Mouse (Mus musculus) forebrain, embryonic 13.5 days (tissue): Measurements from ENCODE around the gene Lbhd2. TPM values are rescaled to one million over a fixed set of nuclear protein-coding genes. Genes with fewer than 3 reads are reported as not detected.

Source experiments
- ATAC-seq: fragments of 200-750 bp; cut with Nextera tagmentation; 2 replicates; pipeline ENCODE4 v1.8.0; 2017
- H3K27ac ChIP-seq: fragments of 300-500 bp; sonication (generic); 2 replicates; pipeline ENCODE4 v1.5.1; 2015; ENCODE audit warnings: inconsistent platforms, mild to moderate bottlenecking, moderate library complexity
- H3K27me3 ChIP-seq: fragments of 300-500 bp; sonication (generic); 2 replicates; pipeline ENCODE4 v1.6.1; 2015; ENCODE audit warnings: mild to moderate bottlenecking, inconsistent platforms
- H3K36me3 ChIP-seq: fragments of 300-500 bp; sonication (generic); 2 replicates; pipeline ENCODE4 v1.6.1; 2015; ENCODE audit warnings: mild to moderate bottlenecking, inconsistent platforms; ENCODE audit not compliant: poor library complexity, severe bottlenecking
- H3K4me1 ChIP-seq: fragments of 300-500 bp; sonication (generic); 2 replicates; pipeline ENCODE4 v1.6.1; 2015; ENCODE audit warnings: inconsistent platforms
- H3K4me2 ChIP-seq: fragments of 300-500 bp; sonication (generic); 2 replicates; pipeline ENCODE4 v1.6.1; 2015; ENCODE audit warnings: inconsistent platforms, mild to moderate bottlenecking, moderate library complexity
- H3K4me3 ChIP-seq: fragments of 300-500 bp; sonication (generic); 2 replicates; pipeline ENCODE4 v1.5.1; 2015; ENCODE audit warnings: mild to moderate bottlenecking, inconsistent platforms
- H3K9ac ChIP-seq: fragments of 300-500 bp; sonication (generic); 2 replicates; pipeline ENCODE4 v1.6.1; 2015; ENCODE audit warnings: mild to moderate bottlenecking, inconsistent platforms
- H3K9me3 ChIP-seq: fragments of 300-500 bp; sonication (generic); replicated peaks from 2 replicates; pipeline ENCODE4 v1.6.1; 2016; ENCODE audit warnings: inconsistent platforms
- WGBS: fragments of 180-500 bp; shearing (Covaris S2); methylation state at CpG from one replicate; pipeline ENCODE4 v1.1.7; 2015; 5-methylcytosine and 5-hydroxymethylcytosine counted together
- polyA plus RNA-seq: library from polyadenylated mRNA; unstranded; fragments of >200 nt; fragmentation: Nextera tagmentation; extraction: Ambion mirVana; gene quantifications from 2 replicates; pipeline ENCODE4 v1.2.1, GENCODE M21; 2015

The Lbhd2 gene
- 0.35 and 1.0 TPM in 2 replicates for polyA plus RNA-seq

DNA sequence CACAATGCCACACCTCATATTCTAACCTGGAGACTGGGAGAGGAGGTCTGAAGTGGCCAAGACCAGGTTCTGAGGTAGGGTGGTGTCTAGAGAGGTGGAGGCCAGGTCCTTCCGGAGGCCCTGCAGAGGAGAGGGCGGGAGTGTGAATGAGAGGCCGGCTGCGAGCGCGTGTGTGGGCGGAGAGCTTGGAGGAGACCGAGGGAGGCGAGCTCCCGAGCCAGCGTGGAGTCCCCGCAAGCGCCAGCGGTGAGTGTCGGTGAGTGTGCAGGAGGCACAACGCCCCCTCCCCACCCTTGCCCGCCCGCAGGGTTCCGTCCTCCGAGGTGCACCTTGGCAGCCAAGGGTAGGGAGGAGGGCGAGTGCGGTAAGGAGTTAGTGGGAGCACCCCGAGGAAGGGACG lies at the start of gene Lbhd2:
TSS of gene Lbhd2 (plus strand) at position 188 of the 400 bp plus-strand sequence.
- no peak within 1 kb of the TSS for H3K9ac ChIP-seq
- peaks cover 38% of the 10 kb centered on the region for H3K27me3 ChIP-seq
- no peak for ATAC-seq
- H3K27ac ChIP-seq = no peak within 1 kb of the TSS
- WGBS = 6% methylated on average over 20 of the region's 24 CpGs
- H3K36me3 ChIP-seq = no peaks in the 10 kb centered on the region
- no peak within 1 kb of the TSS for H3K4me3 ChIP-seq
- H3K4me1 ChIP-seq = peaks cover 24% of the 10 kb centered on the region
- H3K9me3 ChIP-seq = no peaks in the 10 kb centered on the region
- peak within 1 kb of the TSS; percentile 44 for H3K4me2 ChIP-seq

DNA sequence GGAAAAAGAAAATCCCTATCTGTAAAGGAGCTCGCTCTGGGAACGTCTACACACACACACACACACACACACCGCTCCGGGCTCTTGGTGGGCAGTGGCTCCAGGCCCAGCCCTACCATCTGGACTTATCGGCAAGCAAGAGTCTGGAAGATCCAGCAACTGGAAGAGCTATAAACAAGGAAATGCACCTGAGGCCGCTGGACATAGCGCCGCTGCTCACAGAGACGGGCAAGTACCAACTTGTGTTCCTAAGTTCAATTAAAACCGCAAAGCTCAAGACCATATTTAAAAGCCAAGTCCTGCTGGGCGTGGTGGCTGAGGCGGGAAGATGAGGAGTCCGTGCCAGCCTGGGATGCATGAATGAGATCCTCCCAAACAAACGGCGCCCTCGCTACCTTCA lies 45.9 kb upstream of the Lbhd2 start:
- ATAC-seq = no peak
- no peak overlapping the region for H3K27ac ChIP-seq
- no peaks in the 10 kb centered on the region for H3K36me3 ChIP-seq
- H3K4me2 ChIP-seq = no peak overlapping the region
- H3K4me1 ChIP-seq = peaks cover 30% of the 10 kb centered on the region
- no peak overlapping the region for H3K4me3 ChIP-seq
- H3K9me3 ChIP-seq = no peaks in the 10 kb centered on the region
- no peak overlapping the region for H3K9ac ChIP-seq
- 85% methylated on average over 16 of the region's 16 CpGs for WGBS
- H3K27me3 ChIP-seq = no peaks in the 10 kb centered on the region

DNA sequence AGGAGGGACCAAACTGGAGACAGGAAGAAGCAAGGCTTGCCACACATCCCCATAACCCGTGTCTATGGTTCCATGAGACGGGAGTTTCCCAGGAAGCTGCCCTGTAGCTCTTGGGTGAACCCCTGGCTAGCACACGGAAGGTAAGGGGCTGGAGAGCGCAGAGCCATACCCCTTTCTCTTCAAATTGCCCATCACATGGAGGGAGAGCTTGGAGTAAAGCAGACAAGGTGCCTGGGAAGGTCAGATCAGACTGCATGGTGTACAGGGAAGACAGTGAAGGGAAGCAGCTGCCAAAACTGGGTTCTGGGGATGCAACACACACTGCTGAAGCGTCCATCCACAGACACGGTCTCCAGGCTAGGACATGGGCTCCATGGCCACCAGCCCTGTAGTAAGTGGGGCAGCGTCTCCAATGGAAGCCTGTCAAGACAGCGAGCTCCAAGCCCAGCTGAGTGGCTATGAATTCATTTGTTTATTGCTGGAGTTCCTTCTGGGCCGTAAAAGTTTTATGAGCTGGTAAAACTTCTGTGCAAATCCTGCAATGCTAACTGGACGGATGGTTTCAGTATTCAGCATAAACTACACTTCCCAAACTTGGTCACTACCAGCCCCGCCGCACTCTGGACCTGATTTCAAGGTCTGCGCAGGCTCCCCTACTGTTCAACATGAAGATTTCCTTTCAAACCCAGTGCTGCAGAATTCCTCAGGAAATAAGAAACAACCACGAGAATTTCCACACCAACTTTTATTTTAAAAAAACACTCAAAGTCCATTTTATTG lies 45.1 kb upstream of the Lbhd2 start:
- WGBS = 87% methylated on average over 14 of the region's 14 CpGs

DNA sequence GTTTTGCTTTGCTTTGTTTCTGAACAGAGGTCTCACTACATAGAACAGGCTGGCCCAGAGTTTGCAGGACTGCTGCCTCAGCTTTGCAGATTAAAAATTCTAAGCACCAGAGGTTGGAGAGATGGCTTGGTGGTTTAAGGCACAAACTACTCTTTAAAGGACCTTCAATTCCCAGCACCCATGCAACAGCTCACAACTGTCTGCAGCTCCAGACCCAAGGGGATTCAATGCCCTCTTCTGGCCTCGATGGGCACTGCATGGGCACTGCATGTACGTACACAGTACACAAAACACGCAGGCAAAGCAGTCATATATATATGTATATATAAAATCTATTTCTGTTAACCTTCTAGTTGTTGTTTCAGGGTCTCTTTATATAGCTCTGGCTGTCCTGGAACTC lies 42.4 kb upstream of the Lbhd2 start:
- Histone ChIP-seq H3K9me3 (no peaks in the 10 kb centered on the region), H3K4me2 (no peak overlapping the region), H3K4me1 (peaks cover 16% of the 10 kb centered on the region; the same call in 1 of the 2 replicates), H3K27me3 (no peaks in the 10 kb centered on the region), H3K4me3 (no peak overlapping the region), H3K27ac (no peak overlapping the region), H3K9ac (no peak overlapping the region), H3K36me3 (no peaks in the 10 kb centered on the region)
- WGBS = 92% methylated on average over 3 of the region's 3 CpGs
- no peak for ATAC-seq

More for the DNA sequence above, 45.1 kb upstream of the Lbhd2 start:
- Histone ChIP-seq H3K36me3 (no peaks in the 10 kb centered on the region), H3K27ac (peak overlapping the region; percentile 19; the same call in 1 of the 2 replicates), H3K27me3 (no peaks in the 10 kb centered on the region), H3K9me3 (no peaks in the 10 kb centered on the region), H3K4me2 (no peak overlapping the region), H3K4me3 (no peak overlapping the region), H3K9ac (no peak overlapping the region), H3K4me1 (peaks cover 22% of the 10 kb centered on the region)
- no peak for ATAC-seq

DNA sequence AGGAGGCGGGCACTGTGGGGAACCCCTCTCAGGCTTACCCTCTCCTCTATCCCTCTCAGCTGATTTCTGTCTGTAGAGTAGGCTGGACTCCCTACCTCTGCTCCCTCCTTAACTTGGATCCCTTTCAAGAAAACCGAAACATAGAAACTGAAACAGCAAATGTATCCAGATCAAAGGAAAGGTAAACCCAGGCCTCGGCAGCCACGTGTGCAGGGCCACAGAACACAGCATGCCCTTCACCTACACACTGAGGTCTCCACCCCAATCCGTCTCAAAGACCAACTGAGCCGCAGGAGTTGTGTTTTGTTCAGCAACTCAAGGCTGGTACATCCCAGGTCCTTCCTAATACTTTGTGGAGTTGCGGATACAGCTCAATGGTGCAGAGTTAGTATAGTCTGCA lies 39.5 kb upstream of the Lbhd2 start:
- no peak overlapping the region for H3K27ac ChIP-seq
- WGBS = 89% methylated on average over 7 of the region's 7 CpGs
- H3K9me3 ChIP-seq = no peaks in the 10 kb centered on the region
- no peaks in the 10 kb centered on the region for H3K36me3 ChIP-seq
- ATAC-seq = no peak
- H3K4me1 ChIP-seq = peaks cover 23% of the 10 kb centered on the region
- H3K27me3 ChIP-seq = no peaks in the 10 kb centered on the region
- no peak overlapping the region for H3K4me2 ChIP-seq
- no peak overlapping the region for H3K9ac ChIP-seq
- H3K4me3 ChIP-seq = no peak overlapping the region

DNA sequence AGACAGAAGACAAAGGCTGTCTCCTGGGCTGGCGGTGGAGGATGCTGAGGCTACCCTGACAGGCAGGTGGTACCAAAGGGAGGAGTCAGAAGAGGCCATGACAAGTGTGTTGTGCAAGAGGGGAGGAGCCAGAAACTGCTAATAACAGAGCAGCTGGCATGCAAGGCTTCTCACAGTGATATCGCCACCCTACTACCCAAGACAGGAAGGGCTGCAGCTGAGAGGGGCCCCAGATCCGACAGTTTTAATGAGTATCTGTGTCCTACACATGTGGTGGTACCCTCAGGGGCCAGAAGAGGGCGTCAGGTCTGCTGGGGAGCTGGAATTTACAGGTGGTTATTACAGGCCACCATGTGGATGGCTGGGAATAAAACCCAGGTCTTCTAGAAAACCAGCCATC lies 36.4 kb upstream of the Lbhd2 start:
- H3K4me3 ChIP-seq = no peak overlapping the region
- H3K4me1 ChIP-seq = peaks cover 36% of the 10 kb centered on the region
- H3K9ac ChIP-seq = no peak overlapping the region
- ATAC-seq = no peak
- WGBS = 55% methylated on average over 4 of the region's 4 CpGs
- no peak overlapping the region for H3K4me2 ChIP-seq
- no peak overlapping the region for H3K27ac ChIP-seq
- H3K27me3 ChIP-seq = no peaks in the 10 kb centered on the region
- H3K9me3 ChIP-seq = no peaks in the 10 kb centered on the region
- no peaks in the 10 kb centered on the region for H3K36me3 ChIP-seq

DNA sequence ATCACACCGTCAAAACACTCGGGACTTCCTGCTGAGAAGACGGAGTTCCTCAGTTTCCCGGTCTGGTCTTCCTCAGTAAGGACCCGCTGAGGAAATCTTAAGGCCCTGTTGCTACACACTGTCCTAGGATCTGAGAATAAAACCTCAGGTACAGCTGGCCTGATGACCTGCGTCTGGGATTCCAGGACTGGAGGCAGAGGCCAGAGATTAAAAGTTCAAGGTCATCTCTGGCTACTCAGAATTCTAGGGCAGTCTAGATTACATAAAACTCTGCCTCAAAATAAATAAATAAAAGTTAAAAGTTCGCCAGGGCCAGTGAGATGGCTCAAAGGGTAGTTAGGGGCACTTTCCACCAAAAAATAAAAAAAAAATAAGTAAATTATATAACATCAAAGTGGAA lies 34.7 kb upstream of the Lbhd2 start:
- Histone ChIP-seq H3K27ac (no peak overlapping the region), H3K36me3 (no peaks in the 10 kb centered on the region), H3K27me3 (no peaks in the 10 kb centered on the region), H3K4me1 (peaks cover 51% of the 10 kb centered on the region), H3K4me2 (no peak overlapping the region), H3K9ac (no peak overlapping the region), H3K4me3 (no peak overlapping the region), H3K9me3 (no peaks in the 10 kb centered on the region)
- ATAC-seq = no peak
- WGBS = 87% methylated on average over 7 of the region's 7 CpGs

DNA sequence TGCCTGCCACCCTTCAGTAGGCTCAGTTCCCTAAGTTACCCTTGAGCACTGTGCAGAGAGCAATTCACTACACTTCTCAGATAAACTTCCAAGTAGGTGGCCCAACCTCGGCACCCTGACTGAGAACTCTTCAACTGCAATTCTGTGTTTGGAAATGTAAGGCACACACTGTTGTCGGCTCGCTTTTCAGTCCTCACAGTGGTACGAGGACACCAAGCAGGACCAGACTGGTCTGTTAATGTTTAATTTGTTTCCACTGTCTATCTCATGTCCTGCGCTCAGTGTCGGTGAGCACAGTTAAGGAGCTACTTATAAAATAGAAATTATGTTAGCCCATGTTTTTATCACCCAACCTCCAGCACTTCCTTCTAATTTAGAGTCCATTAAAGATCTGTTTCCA lies 33.2 kb upstream of the Lbhd2 start:
- Histone ChIP-seq H3K4me1 (peaks cover 51% of the 10 kb centered on the region), H3K27ac (no peak overlapping the region), H3K9ac (no peak overlapping the region), H3K9me3 (no peaks in the 10 kb centered on the region), H3K27me3 (no peaks in the 10 kb centered on the region), H3K36me3 (no peaks in the 10 kb centered on the region), H3K4me2 (no peak overlapping the region), H3K4me3 (no peak overlapping the region)
- WGBS = 87% methylated on average over 6 of the region's 6 CpGs
- no peak for ATAC-seq

DNA sequence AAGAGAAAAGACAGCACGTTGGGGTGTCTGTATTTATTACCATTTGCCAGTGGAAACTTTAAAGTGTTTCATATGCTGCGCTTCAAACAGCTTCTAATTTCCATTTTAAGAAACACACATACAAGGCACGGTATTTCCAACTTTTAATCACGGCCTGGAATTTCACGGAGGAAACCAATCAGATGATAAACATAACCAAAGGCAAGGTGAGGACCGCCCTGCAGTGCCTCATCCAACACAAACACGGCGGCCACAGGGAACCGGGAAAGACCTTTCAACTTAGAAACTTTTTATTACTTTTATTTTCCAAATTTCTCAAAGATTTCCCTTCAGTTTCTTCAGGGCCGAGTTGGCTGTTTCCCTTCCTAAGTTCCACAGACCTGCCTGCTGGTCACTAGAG lies 31.9 kb upstream of the Lbhd2 start:
- Histone ChIP-seq H3K9me3 (no peaks in the 10 kb centered on the region), H3K36me3 (no peaks in the 10 kb centered on the region), H3K27ac (no peak overlapping the region), H3K4me3 (no peak overlapping the region), H3K4me1 (peaks cover 45% of the 10 kb centered on the region), H3K9ac (no peak overlapping the region), H3K4me2 (peak overlapping the region; percentile 87), H3K27me3 (no peaks in the 10 kb centered on the region)
- no peak for ATAC-seq
- 81% methylated on average over 10 of the region's 10 CpGs for WGBS

DNA sequence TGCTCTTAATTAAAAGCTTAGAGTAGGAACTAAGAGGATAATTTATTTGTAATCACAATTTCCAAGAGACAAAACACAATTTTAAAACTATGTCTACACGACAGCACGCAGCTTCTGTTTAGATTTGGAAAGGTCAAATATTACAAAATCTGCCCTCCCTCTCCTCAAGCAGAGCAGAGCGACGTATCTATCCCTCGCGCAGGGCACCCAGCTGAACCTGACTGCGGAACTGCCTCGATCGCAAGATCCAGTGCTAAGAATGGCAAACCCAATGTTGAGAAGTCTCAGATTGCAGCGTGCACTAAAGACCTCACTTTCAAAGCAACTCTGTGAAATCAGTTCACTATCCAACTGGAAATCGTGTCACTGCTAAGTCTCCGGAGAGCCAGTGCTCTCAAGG lies 31.1 kb upstream of the Lbhd2 start:
- 77% methylated on average over 12 of the region's 12 CpGs for WGBS
- H3K27ac ChIP-seq = no peak overlapping the region
- no peak for ATAC-seq

DNA sequence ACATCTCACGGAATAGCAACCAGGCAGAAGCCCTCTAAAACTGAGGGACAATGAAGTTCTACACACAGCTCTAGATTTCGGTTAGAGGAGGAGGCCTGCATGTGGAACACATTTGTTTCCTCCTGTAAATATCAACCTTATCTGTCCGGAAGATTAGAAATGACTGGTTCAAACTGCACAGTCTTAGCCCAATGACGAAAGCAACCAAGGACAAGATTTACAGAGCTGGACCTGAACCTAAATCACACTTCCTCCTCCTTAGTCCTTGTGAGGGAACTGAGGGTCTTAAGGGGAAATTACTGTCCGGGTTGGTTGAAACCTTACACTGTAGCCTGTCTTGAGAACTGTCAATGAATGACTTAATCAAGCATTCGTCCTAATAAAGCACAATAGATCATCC lies 30.6 kb upstream of the Lbhd2 start:
- Histone ChIP-seq H3K36me3 (no peaks in the 10 kb centered on the region), H3K27me3 (no peaks in the 10 kb centered on the region), H3K4me2 (peak overlapping the region; percentile 87), H3K27ac (no peak overlapping the region), H3K9me3 (no peaks in the 10 kb centered on the region), H3K4me1 (peaks cover 37% of the 10 kb centered on the region), H3K4me3 (peak overlapping the region; percentile 96), H3K9ac (peak overlapping the region; percentile 96)
- ATAC-seq = no peak
- 45% methylated on average over 6 of the region's 6 CpGs for WGBS

More for the DNA sequence above, 31.1 kb upstream of the Lbhd2 start:
- H3K4me3 ChIP-seq = peak overlapping the region; percentile 96
- H3K9me3 ChIP-seq = no peaks in the 10 kb centered on the region
- peak overlapping the region; percentile 87 for H3K4me2 ChIP-seq
- H3K27me3 ChIP-seq = no peaks in the 10 kb centered on the region
- H3K4me1 ChIP-seq = peaks cover 38% of the 10 kb centered on the region
- H3K9ac ChIP-seq = peak overlapping the region; percentile 96
- no peaks in the 10 kb centered on the region for H3K36me3 ChIP-seq

DNA sequence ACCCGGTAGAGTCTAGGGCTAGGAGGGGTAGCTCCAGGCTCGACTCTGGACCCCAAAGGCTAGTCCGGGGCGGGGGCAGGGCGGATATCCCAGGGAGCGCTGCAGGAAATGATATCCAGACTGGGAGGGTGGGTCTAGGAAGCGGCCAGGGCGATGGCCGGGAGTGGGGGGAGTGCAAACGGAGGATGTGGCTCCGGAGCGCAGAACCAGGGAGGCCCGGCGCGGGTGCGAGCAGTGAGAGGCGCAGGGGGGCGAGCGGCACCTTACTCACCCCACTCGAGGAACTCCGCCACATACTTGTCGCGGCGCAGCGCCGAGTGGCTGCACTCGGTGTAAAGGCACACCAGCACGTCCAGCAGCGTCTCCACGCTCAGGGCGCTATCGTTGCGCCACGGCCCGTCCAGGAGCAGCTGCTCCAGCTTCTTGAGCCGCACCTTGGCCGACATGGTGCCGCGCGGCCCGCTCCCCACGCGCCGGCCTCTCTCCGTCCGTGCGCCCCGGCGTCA lies 29.7 kb upstream of the Lbhd2 start:
- peak overlapping the region; percentile 96 for H3K4me3 ChIP-seq
- no peaks in the 10 kb centered on the region for H3K27me3 ChIP-seq
- H3K9me3 ChIP-seq = no peaks in the 10 kb centered on the region
- peak overlapping the region; percentile 87 for H3K4me2 ChIP-seq
- WGBS = under 1% methylated on average over 49 of the region's 49 CpGs
- no peak; the same call in none of the 2 replicates for ATAC-seq
- peak overlapping the region; percentile 91 for H3K27ac ChIP-seq
- peaks cover 37% of the 10 kb centered on the region for H3K4me1 ChIP-seq
- H3K36me3 ChIP-seq = no peaks in the 10 kb centered on the region
- H3K9ac ChIP-seq = peak overlapping the region; percentile 96
